Mouse (Mus musculus): Measurements from ENCODE around the gene Ccdc88c. TPM values are rescaled to one million over a fixed set of nuclear protein-coding genes. Genes with fewer than 3 reads are reported as not detected.

Ccdc88c gene
- polyA plus RNA-seq (2011; ENCODE audit: insufficient read length, low read depth, missing spikeins): 1.6 and 2.2 TPM in 2 replicates

DNA sequence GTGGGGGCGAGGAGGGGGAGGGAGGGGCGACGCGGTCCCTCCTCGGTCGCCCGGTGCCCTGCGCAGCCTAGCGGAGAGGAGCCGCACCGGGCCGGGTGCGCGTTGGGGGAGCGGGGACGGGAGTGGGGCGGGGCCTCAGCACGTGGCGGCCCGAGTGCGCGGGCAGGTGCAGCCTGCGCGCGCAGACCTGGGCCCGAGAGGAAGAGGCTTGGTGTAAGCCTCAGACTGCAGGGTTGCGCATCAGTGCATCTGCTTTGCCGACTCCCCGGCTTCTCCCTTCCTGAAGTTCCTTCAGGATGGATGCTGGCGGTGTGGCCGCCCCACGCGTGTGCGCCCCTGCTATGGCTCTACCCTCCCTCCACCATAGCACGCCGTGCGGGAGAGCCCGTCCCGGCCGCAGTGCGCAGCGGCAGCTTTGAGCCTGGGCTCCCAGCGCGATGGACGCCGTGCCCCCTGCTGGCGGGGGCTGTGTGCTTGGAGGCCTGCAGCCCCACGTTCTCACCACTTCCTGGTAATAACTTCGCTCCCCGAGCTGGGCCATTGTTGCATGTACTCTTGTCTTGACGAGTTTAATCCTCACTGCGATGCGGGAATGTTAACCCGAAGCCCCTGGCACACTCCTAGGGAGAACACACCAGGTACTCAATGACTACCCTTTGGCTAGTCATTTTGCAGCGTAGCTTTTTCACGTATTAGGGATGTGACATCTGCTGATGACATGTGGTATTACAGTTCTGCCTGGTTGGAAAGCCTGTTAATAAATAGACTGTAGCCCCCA lies at the start of gene Ccdc88c:
TSS of gene Ccdc88c (minus strand) at position 103 of the 778 bp plus-strand sequence.
- H3K4me3 ChIP-seq (ENCODE audit: insufficient read depth, low read length): peak within 1 kb of the TSS; percentile 51
- peaks cover 6% of the 10 kb centered on the region; the same call in 1 of the 2 replicates for H3K4me1 ChIP-seq (ENCODE audit: control insufficient read depth, insufficient read depth, low read length)
- TF ChIP-seq CTCF (IDR thresholded peaks at IDR 0.05; ENCODE audit: borderline replicate concordance, insufficient read depth, low read length): peak; percentile 88
- no peak for TF ChIP-seq POLR2A (IDR thresholded peaks at IDR 0.05; ENCODE audit: low read depth, low read length)
- H3K27ac ChIP-seq (ENCODE audit: insufficient read depth, low read length): no peak within 1 kb of the TSS

DNA sequence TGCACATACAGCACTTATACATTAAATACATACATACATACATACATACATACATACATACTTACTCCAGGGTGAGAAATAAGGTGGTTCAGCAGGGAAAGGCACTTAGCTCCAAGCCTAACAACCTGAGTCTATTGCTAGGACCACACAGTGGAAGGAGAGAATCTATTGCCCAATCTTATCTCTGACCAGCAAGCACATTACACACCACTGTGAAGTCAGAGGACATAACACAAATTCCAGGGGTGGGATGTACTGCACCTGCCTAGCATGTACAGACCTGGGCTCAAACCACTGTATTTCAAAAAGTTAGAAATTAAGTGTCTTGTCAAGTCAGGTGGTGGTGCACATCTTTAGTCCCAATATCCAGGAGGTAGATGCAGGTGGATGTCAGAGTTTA lies 49.1 kb upstream of the Ccdc88c start:
- peaks cover 4% of the 10 kb centered on the region; the same call in 1 of the 2 replicates for H3K4me1 ChIP-seq (ENCODE audit: control insufficient read depth, insufficient read depth, low read length)
- TF ChIP-seq POLR2A (IDR thresholded peaks at IDR 0.05; ENCODE audit: low read depth, low read length) (no peak), CTCF (IDR thresholded peaks at IDR 0.05; ENCODE audit: borderline replicate concordance, insufficient read depth, low read length) (no peak)
- H3K27ac ChIP-seq (ENCODE audit: insufficient read depth, low read length): no peak overlapping the region
- no peak overlapping the region for H3K4me3 ChIP-seq (ENCODE audit: insufficient read depth, low read length)

DNA sequence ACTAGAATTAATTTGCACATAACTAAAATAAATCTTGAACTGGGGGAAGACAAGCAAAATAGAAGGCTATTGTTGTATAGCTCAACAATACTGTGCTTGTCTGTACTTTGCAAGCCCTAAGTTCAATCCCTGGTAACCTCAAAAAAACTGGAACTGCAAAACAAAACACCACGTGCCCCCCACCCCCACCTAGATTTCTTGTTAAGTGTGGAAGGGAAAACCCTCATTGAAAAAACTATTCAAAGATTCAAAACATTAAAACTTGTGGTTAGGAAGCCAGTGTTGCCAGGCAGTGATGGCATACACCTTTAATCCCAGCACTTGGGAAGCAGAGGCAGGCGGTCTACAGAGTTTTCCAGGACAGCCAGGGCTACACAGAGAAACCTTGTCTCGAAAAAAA lies 46.6 kb upstream of the Ccdc88c start:
- H3K4me3 ChIP-seq (ENCODE audit: insufficient read depth, low read length): no peak overlapping the region
- no peak overlapping the region for H3K27ac ChIP-seq (ENCODE audit: insufficient read depth, low read length)
- H3K4me1 ChIP-seq (ENCODE audit: control insufficient read depth, insufficient read depth, low read length): peaks cover under 1% of the 10 kb centered on the region; the same call in 1 of the 2 replicates
- no peak for TF ChIP-seq CTCF (IDR thresholded peaks at IDR 0.05; ENCODE audit: borderline replicate concordance, insufficient read depth, low read length)

DNA sequence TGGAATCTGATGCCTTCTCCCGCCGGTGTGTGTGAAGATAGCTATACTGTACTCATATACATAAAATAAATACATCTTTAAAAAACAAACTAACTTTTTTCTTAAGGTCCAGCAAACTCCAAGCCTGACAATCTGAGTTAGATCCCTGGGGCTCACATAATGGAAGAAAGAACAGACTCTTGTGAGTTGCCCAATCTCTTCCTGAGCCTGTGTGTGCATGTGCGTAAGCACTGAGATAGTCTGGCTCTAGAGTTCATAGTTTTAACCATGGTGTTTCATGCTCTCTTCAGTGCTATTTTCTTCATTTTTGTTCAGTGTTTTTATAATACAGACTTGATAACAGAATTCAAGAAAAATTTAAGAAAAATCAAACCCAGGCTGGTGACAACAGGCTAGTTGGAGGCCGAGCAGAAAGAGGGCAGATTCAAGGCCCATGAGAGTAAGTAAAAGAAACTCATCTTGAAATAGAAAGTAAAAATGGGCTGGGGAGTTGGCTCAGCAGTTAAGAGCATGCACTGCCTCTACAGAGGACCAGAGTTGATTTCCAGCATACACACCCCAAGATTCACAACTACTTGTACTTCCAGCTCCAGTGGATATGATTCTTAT lies 46.1 kb upstream of the Ccdc88c start:
- H3K27ac ChIP-seq (ENCODE audit: insufficient read depth, low read length): no peak overlapping the region
- no peak overlapping the region for H3K4me3 ChIP-seq (ENCODE audit: insufficient read depth, low read length)
- no peak for TF ChIP-seq POLR2A (IDR thresholded peaks at IDR 0.05; ENCODE audit: low read depth, low read length)
- no peak for TF ChIP-seq CTCF (IDR thresholded peaks at IDR 0.05; ENCODE audit: borderline replicate concordance, insufficient read depth, low read length)
- H3K4me1 ChIP-seq (ENCODE audit: control insufficient read depth, insufficient read depth, low read length): no peaks in the 10 kb centered on the region

DNA sequence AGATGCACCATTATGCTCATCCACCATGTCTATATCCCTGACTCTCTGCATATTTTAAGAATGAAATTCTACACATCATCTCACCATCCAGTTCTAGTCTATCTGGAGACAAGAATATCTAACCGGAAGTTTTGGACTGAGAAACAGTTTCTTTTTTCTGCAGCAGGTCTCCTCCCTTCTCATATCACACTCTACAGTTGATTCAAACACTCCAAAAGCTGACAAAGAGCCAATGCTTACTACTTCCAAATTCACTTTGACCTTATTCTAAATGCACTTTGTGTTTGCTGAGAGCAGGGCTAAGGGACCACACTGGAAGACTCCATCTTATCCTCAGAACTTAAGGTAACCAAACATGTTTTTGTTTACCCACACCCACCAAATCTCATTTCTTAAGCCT lies 41.0 kb upstream of the Ccdc88c start:
- TF ChIP-seq POLR2A (IDR thresholded peaks at IDR 0.05; ENCODE audit: low read depth, low read length) (no peak), CTCF (IDR thresholded peaks at IDR 0.05; ENCODE audit: borderline replicate concordance, insufficient read depth, low read length) (no peak)
- Histone ChIP-seq H3K4me3 (ENCODE audit: insufficient read depth, low read length) (no peak overlapping the region), H3K27ac (ENCODE audit: insufficient read depth, low read length) (no peak overlapping the region), H3K4me1 (ENCODE audit: control insufficient read depth, insufficient read depth, low read length) (no peaks in the 10 kb centered on the region)

DNA sequence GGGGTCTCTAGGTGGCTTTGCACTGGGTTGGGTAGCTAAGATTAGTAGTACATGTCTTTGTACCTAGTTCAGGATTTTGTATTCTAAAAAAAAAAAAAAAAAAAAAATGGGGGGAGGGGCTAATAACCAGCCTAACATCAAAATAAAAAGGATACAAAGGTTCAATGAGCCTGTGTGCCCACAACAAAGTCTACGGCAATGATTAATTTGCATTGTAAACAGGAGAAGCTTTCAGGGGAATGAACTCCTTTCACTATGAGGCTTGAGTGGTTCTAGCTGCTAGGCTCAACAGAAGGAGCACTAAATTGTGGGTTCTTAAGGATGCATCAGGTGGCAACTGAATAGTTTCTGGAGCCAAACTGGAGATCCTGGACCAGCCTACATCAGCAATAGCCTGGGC lies 37.5 kb upstream of the Ccdc88c start:
- TF ChIP-seq CTCF (IDR thresholded peaks at IDR 0.05; ENCODE audit: borderline replicate concordance, insufficient read depth, low read length): no peak
- Histone ChIP-seq H3K27ac (ENCODE audit: insufficient read depth, low read length) (no peak overlapping the region), H3K4me1 (ENCODE audit: control insufficient read depth, insufficient read depth, low read length) (no peaks in the 10 kb centered on the region), H3K4me3 (ENCODE audit: insufficient read depth, low read length) (no peak overlapping the region)

DNA sequence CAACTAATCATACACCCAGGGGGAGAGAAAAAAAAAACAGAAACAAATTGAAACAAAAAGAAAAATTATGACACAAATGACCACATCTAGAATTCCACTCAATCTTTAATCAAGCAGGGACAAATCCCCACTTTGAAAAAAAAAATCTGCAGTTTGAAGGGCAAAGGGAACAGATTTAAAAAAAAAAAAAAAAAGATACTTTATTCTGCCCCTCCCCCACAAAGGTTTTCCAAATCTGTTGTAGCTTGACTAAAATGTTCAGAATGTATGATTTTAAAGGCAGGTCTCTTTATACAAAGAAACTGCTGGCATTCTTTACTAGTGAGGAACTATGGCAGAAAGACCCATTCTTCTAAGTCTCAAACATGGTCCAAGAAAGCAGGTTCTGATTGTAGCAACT lies 11.1 kb upstream of the Ccdc88c start:
- TF ChIP-seq POLR2A (IDR thresholded peaks at IDR 0.05; ENCODE audit: low read depth, low read length): no peak
- no peak for TF ChIP-seq CTCF (IDR thresholded peaks at IDR 0.05; ENCODE audit: borderline replicate concordance, insufficient read depth, low read length)
- H3K4me3 ChIP-seq (ENCODE audit: insufficient read depth, low read length): no peak overlapping the region
- no peak overlapping the region for H3K27ac ChIP-seq (ENCODE audit: insufficient read depth, low read length)
- no peaks in the 10 kb centered on the region for H3K4me1 ChIP-seq (ENCODE audit: control insufficient read depth, insufficient read depth, low read length)

DNA sequence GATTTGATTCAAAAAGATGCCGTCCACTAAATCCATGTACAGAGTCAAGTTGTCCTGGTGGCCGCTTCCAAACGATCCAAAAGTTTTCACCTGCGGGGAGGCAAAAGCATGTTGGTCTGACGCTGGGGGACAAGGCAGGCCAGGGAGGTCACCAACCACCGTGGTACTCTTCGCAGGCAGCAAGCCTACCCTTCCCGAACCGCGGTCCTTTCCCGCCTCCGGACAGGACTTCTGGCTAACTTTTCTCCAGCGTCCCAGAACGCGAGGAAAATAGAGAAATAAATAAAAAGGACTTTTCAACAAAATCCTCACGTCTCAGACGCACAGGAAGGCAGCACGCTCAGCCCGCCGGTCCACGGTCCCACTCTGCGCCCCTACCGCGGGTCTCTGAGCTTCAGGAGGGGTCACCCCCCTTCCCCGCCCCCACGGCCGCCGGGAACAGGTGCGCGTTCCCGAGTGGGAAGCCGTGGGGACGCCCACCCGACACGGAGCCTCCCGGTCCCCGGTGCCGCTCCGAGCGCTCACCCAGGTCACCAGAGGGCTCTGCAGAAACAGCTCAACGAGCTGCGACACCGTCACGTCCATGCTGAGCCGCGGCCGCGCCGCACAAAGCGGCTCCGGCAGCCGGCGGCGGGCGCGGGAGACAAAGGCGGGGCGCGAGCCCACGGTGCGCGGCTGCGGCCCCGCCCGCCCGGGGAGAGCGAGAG lies 456 bp downstream of the Ccdc88c start:
- TF ChIP-seq CTCF (IDR thresholded peaks at IDR 0.05; ENCODE audit: borderline replicate concordance, insufficient read depth, low read length) (no peak), POLR2A (IDR thresholded peaks at IDR 0.05; ENCODE audit: low read depth, low read length) (no peak)
- H3K4me3 ChIP-seq (ENCODE audit: insufficient read depth, low read length): peak overlapping the region; percentile 51

DNA sequence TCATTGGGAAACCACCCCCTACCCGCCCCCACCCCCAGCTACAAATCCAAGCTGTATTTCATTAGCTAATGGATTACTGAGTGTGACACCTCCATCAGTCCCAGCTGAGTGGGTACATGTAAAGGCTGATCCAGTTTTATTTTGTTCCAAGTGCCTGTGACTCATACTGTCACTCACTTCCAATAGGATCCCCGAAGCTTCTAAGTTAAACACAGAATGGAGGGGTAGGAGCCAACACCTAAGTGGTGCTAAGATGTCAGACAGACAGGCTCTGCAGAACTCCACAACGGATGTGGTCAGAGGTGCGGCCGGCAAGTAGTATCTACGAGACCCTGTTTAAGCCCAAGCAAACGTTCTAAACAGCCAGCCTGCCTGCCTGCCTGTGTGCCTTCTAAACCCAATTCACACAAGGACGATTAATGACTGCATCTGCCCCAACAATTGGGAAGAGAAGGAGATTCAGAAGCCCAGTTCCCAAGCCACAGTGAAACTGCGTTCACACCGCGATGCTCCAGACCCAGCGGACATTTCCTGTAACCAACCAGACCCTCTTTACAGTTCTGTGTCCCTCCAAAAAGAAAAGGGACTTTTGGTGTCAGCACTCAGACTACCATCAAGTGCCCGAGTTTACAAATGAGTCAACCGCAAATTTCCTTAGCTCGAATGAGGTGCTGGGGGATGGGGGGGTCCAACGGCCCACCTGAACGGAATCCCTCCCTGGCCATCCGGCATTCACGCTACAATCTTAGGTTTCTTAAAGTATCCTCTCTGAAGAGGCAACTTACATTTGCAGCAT lies 1.2 kb downstream of the Ccdc88c start:
- no peak for TF ChIP-seq CTCF (IDR thresholded peaks at IDR 0.05; ENCODE audit: borderline replicate concordance, insufficient read depth, low read length)
- H3K4me1 ChIP-seq (ENCODE audit: control insufficient read depth, insufficient read depth, low read length): peaks cover 6% of the 10 kb centered on the region; the same call in 1 of the 2 replicates
- peak overlapping the region; percentile 51 for H3K4me3 ChIP-seq (ENCODE audit: insufficient read depth, low read length)
- H3K27ac ChIP-seq (ENCODE audit: insufficient read depth, low read length): no peak overlapping the region

More for the DNA sequence above, 456 bp downstream of the Ccdc88c start:
- no peak overlapping the region for H3K27ac ChIP-seq (ENCODE audit: insufficient read depth, low read length)
- peaks cover 6% of the 10 kb centered on the region; the same call in 1 of the 2 replicates for H3K4me1 ChIP-seq (ENCODE audit: control insufficient read depth, insufficient read depth, low read length)

All from embryonic fibroblast, embryonic 13.5 days (primary cell).